In genomic region chr2:158675907-158676533, GRCm38 (mm10) we compare ENCODE assay signal across 1 mouse cellular context.
TF ChIP-seq lines count a peak whose summit lies in the region.

No protein-coding gene starts in this region.

TF ChIP-seq in CH12.LX, 34 proteins besides CTCF, POLR2A, EP300 and RAD21:
- TF ChIP-seq BHLHE40 (IDR thresholded peaks at IDR 0.05; ENCODE audit: low read depth, low read length) (peak; percentile 87), ETS1 (conservative IDR thresholded peaks at IDR 0.05; ENCODE audit: low read depth, low read length) (0 out of 2 replicates have a peak, but pooled peaks have one; percentile 19), IRF4 (IDR thresholded peaks at IDR 0.05; ENCODE audit: low read depth, low read length) (peak; percentile 14; the same call in 1 of the 2 replicates), TCF12 (IDR thresholded peaks at IDR 0.05; ENCODE audit: low read depth, low read length) (0 out of 2 replicates have a peak, but pooled peaks have one; percentile 24), TBP (conservative IDR thresholded peaks at IDR 0.05; ENCODE audit: low read depth, low read length) (0 out of 2 replicates have a peak, but pooled peaks have one; percentile 22), ELF1 (IDR thresholded peaks at IDR 0.05; ENCODE audit: low read depth, low read length) (no peak), CHD1 (IDR thresholded peaks at IDR 0.05; ENCODE audit: low read depth, low read length) (peak; percentile 91), MAZ (IDR thresholded peaks at IDR 0.05; ENCODE audit: low read depth, low read length) (no peak)
